Mouse (Mus musculus): ENCODE results near the gene Zfp185. TPM values are rescaled to one million over a fixed set of nuclear protein-coding genes. Genes with fewer than 3 reads are reported as not detected.

Gene Zfp185
- polyA plus RNA-seq, 1 experiment from 2014 or later, result 5.1 TPM

DNA sequence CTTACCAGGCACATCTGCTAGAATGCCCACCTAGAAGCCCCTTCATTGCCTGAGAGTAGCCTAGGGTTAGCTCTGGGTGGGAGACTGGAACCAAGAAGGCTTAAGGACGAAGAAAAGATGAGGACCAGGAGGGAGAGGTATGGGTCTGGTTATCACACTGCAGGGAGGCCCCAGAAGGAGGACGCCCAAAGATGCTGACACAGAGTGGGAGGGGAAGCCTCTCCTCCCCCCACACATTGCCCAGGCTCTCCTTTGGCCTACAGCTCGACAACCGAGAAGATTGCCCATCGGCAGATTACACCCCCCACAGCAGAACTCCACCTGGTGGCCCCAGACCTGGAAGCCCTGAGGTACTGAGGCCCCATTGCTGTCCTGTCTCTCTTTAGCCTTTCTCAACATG is 16.0 kb downstream of the Zfp185 start:
- no peak for DNase-seq (ENCODE audit: low spot score)
- Histone ChIP-seq H3K4me1 (replicated peaks) (no peaks in the 10 kb centered on the region), H3K36me3 (no peaks in the 10 kb centered on the region), H3K9me3 (no peaks in the 10 kb centered on the region), H3K27me3 (ENCODE audit: insufficient read depth, poor library complexity, severe bottlenecking) (no peaks in the 10 kb centered on the region; the same call in 1 of the 2 replicates), H3K27ac (no peak overlapping the region), H3K4me3 (no peak overlapping the region)
- WGBS, result 84% methylated on average over 5 of the region's 5 CpGs

DNA sequence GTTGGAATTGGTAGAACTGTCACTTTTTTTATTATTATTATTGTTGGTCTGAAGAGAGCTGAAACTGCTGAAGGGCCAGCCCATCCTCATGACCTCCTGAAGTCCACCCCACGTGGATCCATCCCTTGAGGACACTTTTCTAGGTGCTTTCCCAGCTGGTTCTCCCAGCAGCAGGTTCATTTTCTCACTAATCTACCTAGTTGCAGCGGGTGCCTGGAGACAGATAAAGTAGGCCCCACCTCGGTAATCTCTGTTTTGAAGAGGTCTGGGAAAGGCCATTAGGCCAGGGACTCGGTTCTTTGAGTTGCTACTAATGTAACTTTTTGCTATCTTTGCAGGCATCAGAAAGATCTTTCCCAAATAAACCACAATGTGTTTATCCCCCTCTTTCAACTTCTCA is 18.5 kb downstream of the Zfp185 start:
- no peaks in the 10 kb centered on the region for H3K9me3 ChIP-seq
- H3K27me3 ChIP-seq (ENCODE audit: insufficient read depth, poor library complexity, severe bottlenecking), result no peaks in the 10 kb centered on the region
- no peak overlapping the region for H3K27ac ChIP-seq
- H3K4me3 ChIP-seq, result no peak overlapping the region
- 80% methylated on average over 4 of the region's 4 CpGs for WGBS
- H3K4me1 ChIP-seq (replicated peaks), result no peaks in the 10 kb centered on the region
- no peak for DNase-seq (ENCODE audit: low spot score)
- H3K36me3 ChIP-seq, result no peaks in the 10 kb centered on the region

DNA sequence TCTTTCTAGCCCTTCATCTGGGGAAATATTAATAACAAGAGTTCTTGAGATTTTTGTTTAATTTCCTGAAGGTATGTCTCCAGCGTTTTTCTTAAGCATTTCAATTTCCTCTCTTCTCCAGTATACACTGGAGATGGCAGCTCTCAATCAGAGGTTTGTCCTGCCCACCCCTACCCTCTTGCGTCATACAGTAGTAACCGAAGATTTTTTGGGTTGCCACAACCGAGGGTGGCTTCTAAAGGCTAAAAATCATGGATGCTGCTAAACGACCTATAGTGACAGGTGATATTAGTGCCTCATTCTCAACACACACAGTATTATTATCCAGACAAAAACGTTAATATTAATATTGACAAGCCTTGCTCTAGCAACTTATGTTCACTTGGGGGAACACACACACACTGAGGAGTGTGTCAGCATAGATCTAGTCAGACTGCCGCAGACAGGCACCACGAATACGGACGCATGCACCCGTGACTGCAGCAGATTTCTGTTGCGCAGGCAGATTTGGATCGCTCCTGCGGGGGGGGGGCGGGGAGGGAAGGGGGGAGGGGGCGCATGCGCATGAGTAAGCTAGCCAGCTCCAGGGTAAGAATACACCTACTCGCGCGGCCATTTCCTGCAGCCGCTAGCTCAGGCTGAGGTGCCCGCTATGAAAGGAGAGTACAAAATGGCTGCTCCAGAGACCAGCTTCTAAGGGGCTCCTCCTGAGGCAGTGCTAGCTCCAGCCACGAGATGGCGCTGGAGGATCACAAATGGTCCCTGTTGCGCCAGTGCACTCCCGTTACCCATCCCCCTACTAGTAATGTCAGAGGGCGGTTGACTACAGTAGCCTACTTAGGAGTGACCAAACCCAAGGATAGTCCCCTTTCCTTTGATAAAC is 20.7 kb downstream of the Zfp185 start:
- peak; percentile 92 for DNase-seq (ENCODE audit: low spot score)
- Histone ChIP-seq H3K27ac (peak overlapping the region; percentile 80), H3K9me3 (no peaks in the 10 kb centered on the region), H3K4me3 (peak overlapping the region; percentile 47), H3K36me3 (no peaks in the 10 kb centered on the region), H3K4me1 (replicated peaks) (no peaks in the 10 kb centered on the region), H3K27me3 (ENCODE audit: insufficient read depth, poor library complexity, severe bottlenecking) (no peaks in the 10 kb centered on the region)
- WGBS, result 14% methylated on average over 25 of the region's 27 CpGs

DNA sequence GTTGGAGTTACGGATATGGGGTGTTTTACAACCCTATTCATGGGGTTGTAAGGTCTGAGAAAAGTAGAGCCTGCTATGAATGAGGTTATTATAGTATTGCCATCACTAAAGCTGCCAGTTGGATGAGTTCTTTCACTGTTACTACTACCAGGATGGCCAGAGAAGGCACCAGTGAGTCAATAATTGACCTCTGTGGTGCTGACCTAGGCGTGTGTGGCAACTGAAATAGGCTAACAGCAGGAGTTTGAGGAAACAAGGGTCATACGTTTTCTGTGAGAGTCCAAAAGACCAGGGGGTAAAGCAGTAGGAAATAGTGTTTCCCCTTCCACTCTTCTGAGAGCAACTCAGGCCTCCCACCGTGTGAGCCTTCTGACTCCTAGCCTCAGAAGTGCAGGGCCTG is 25.7 kb downstream of the Zfp185 start:
- H3K9me3 ChIP-seq, result no peaks in the 10 kb centered on the region
- no peaks in the 10 kb centered on the region for H3K36me3 ChIP-seq
- H3K4me1 ChIP-seq (replicated peaks), result no peaks in the 10 kb centered on the region
- 65% methylated on average over 4 of the region's 4 CpGs for WGBS
- H3K27me3 ChIP-seq (ENCODE audit: insufficient read depth, poor library complexity, severe bottlenecking), result no peaks in the 10 kb centered on the region
- no peak for DNase-seq (ENCODE audit: low spot score)
- H3K27ac ChIP-seq, result no peak overlapping the region
- H3K4me3 ChIP-seq, result no peak overlapping the region

DNA sequence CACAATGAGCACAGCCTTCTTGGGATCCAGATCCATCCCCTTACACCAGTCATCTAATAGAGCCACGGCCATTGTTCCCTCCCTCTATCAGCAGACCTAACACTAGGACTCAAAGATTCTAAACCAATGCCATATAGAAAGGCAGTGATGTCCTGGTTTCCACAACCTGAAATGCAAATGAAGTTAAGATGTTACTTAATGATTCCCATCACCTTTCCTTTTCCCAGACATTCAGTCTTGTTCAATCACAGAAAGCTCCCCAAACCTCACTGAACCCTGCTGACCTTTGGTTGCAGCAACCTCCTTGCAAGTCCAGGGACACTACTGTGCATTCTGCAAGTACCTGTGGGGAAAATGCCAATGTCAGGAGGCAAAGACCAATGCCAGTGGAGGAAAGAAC is 49.9 kb downstream of the Zfp185 start, which contains the start of gene Pnma5:
Gene Pnma5 (minus strand): TSS at position 101 of the 400 bp plus-strand sequence.
- Histone ChIP-seq H3K4me1 (replicated peaks) (no peaks in the 10 kb centered on the region), H3K27ac (no peak within 1 kb of the TSS), H3K36me3 (no peaks in the 10 kb centered on the region), H3K4me3 (no peak within 1 kb of the TSS), H3K27me3 (ENCODE audit: insufficient read depth, poor library complexity, severe bottlenecking) (no peaks in the 10 kb centered on the region), H3K9me3 (no peaks in the 10 kb centered on the region)
- DNase-seq (ENCODE audit: low spot score), result no peak
- WGBS, result 71% methylated on average over 1 of the region's 1 CpGs

DNA sequence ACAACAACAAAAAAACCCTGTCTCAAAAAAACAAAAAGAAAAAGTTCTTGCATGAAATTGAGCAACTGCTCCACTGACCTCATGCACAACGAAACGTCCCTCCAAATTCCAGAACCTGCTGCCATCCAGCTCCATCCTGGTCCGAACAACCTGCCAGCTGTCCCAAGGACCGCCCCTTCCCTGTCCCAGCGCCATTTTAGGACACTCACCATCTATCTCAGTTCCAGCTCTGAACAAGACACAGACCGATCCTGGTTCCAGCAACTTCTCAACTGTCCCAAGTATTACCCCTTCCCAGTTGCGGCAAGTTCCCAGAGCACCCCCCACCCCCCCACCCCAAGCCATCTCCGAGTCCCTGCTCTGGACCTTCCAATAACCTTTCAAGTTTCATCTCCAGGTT is 51.7 kb downstream of the Zfp185 start:
- no peaks in the 10 kb centered on the region for H3K4me1 ChIP-seq (replicated peaks)
- DNase-seq (ENCODE audit: low spot score), result no peak
- H3K27me3 ChIP-seq (ENCODE audit: insufficient read depth, poor library complexity, severe bottlenecking), result no peaks in the 10 kb centered on the region
- no peak overlapping the region for H3K27ac ChIP-seq
- no peak overlapping the region for H3K4me3 ChIP-seq
- H3K9me3 ChIP-seq, result no peaks in the 10 kb centered on the region
- H3K36me3 ChIP-seq, result no peaks in the 10 kb centered on the region
- 88% methylated on average over 8 of the region's 8 CpGs for WGBS

DNA sequence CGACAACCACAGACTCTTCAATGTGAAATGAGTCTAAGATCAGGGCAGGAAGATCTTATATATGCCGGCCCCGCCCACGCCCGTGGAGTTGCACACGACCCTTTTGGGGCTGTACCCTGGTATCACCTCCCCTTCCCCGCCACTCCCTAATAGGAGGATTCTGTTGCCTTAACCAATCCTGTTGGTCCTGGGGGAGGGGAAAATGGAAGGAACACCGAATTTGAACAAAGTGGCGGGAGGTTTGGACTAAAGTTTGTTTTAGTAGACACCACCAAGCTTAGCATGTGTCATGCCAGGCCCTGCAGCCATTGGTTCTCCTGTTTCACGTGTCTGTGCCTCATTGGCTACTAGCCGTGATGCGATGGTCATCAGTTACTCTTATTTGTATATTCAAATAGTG is 52.5 kb downstream of the Zfp185 start:
- no peak for DNase-seq (ENCODE audit: low spot score)
- 90% methylated on average over 12 of the region's 12 CpGs for WGBS
- Histone ChIP-seq H3K27ac (no peak overlapping the region), H3K27me3 (ENCODE audit: insufficient read depth, poor library complexity, severe bottlenecking) (no peaks in the 10 kb centered on the region), H3K36me3 (no peaks in the 10 kb centered on the region), H3K4me1 (replicated peaks) (no peaks in the 10 kb centered on the region), H3K4me3 (no peak overlapping the region), H3K9me3 (no peaks in the 10 kb centered on the region)

DNA sequence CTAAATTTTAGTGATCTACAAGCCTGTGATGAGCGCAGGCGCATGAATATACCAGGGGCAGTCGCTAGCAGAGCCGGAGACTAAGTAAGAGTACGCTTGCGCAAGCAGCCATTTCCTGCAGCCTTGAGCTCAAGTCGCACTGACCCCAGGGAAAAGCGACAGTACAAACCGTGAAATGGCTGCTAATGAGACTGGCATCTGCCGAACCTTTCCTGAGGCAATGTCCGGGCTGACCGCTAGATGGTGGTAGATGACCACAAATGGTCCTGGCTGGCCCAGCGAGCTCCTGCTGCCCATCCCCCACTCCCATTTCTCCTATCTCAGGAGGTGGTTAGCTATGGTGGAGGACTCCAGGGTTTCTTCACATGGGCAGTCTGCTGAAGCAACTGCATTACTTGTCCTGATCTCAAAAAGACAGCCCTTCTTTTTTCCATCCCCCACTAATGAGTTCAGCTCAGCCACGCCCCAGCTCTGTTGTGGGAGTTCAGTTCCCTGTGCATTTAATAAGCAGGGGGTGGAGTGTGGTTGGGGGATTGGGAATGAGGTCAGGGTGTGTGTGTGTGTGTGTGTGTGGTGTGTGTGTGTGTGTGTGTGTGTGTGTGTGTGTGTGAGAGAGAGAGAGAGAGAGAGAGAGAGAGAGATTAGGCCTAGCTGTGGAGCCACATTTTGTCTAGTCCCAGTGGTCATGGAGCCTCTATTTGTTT is 66.9 kb downstream of the Zfp185 start:
- 15% methylated on average over 14 of the region's 14 CpGs for WGBS
- Histone ChIP-seq H3K27ac (peak overlapping the region; percentile 59), H3K27me3 (ENCODE audit: insufficient read depth, poor library complexity, severe bottlenecking) (no peaks in the 10 kb centered on the region), H3K4me3 (0 out of 2 replicates have a peak overlapping the region, but pooled peaks have one; percentile 9), H3K4me1 (replicated peaks) (0 out of 2 replicates have a peak, but pooled peaks cover 3% of the 10 kb centered on the region), H3K9me3 (no peaks in the 10 kb centered on the region), H3K36me3 (no peaks in the 10 kb centered on the region)
- DNase-seq (ENCODE audit: low spot score), result peak; percentile 91

DNA sequence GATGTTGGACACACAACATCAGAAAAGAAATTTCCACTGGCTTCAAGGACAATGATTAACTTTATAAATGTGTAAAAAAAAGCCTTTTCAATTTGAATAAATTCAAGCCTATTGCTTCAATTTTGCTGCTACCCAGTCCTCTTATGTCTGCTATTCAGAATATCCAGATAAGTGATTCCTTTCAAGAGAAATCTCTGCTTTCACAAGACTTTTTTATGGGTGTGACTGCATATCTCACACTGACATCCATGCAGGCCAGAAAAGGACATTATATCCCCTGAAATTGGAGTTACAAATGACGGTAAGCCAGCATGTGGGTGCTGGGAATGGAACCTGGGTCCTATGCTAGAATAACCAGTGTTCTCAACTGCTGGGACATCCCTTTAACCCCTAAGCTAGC is 74.4 kb downstream of the Zfp185 start:
- Histone ChIP-seq H3K9me3 (no peaks in the 10 kb centered on the region), H3K4me3 (no peak overlapping the region), H3K27ac (no peak overlapping the region), H3K4me1 (replicated peaks) (peaks cover 11% of the 10 kb centered on the region), H3K27me3 (ENCODE audit: insufficient read depth, poor library complexity, severe bottlenecking) (peaks cover 22% of the 10 kb centered on the region), H3K36me3 (no peaks in the 10 kb centered on the region)
- 84% methylated on average over 1 of the region's 1 CpGs for WGBS
- no peak for DNase-seq (ENCODE audit: low spot score)

DNA sequence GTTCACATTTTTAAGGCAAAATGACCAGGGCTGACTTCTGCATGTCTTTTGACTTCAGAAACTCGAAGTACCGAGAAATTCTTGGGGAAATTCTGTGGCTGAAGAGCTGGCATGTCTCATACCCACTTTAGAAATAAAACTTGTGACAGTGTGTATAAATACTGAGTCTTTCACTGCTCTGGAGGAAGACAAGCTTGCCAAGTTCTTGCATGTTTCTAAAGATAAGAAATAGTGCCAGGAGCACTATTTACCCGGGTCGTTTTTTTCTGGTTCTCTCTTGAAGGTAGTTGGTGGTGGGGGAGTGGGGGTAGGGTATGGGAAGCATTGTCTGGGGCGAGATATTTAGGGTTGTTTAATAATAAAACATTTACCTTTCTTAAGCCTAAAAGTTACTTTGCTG is 75.2 kb downstream of the Zfp185 start:
- no peak overlapping the region for H3K27ac ChIP-seq
- H3K36me3 ChIP-seq, result no peaks in the 10 kb centered on the region
- DNase-seq (ENCODE audit: low spot score), result no peak
- H3K9me3 ChIP-seq, result no peaks in the 10 kb centered on the region
- WGBS, result 53% methylated on average over 5 of the region's 5 CpGs
- H3K4me1 ChIP-seq (replicated peaks), result peaks cover 11% of the 10 kb centered on the region
- no peak overlapping the region for H3K4me3 ChIP-seq
- peaks cover 22% of the 10 kb centered on the region for H3K27me3 ChIP-seq (ENCODE audit: insufficient read depth, poor library complexity, severe bottlenecking)

DNA sequence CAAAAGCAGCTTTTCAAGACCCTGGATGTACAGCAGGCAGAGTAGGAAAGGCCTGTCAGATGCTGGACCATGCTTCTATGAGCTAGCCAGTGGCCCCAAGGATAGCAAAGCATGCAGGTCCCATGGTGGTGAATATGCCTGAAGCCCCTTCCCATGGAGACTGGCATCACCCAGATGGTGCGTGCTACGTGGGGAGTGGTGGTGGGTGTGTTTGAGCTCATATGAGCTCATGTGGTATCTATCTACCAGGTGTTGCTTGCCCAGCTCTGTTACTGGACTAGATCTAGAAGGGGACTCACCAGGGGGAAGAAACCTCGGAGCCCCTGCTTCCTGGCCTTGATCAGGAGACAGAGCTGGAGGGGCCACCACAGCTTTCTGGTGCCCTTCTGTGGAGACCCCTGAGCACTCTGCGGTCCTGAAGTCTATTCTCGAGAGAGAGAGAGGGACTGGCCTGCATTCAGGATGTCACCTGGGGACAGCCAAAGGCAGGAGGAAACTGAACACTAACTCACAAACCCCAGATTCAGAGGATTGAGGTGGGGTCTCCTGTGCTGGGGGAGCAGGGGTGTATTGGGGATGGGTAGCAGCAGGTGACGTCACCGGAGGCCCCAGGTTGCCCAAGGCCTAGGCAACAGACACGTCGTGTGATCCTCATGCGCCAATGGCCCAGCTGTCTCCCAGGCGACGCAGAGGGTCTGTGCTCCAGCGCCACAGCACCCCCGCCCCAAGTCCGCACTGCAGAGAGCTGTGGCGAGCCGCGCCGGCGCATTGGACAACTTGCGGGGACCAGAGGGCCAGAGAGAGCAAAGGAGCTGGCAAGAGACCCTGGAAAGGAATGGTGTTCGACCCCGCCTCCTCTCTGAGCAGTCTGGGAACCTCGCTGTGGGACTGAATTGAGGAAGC is 76.6 kb downstream of the Zfp185 start:
- peaks cover 11% of the 10 kb centered on the region for H3K4me1 ChIP-seq (replicated peaks)
- H3K9me3 ChIP-seq, result no peaks in the 10 kb centered on the region
- peak overlapping the region; percentile 72 for H3K27ac ChIP-seq
- H3K36me3 ChIP-seq, result no peaks in the 10 kb centered on the region
- H3K27me3 ChIP-seq (ENCODE audit: insufficient read depth, poor library complexity, severe bottlenecking), result peaks cover 22% of the 10 kb centered on the region
- 31% methylated on average over 24 of the region's 24 CpGs for WGBS
- DNase-seq (ENCODE audit: low spot score), result peak; percentile 38
- peak overlapping the region; percentile 43 for H3K4me3 ChIP-seq

DNA sequence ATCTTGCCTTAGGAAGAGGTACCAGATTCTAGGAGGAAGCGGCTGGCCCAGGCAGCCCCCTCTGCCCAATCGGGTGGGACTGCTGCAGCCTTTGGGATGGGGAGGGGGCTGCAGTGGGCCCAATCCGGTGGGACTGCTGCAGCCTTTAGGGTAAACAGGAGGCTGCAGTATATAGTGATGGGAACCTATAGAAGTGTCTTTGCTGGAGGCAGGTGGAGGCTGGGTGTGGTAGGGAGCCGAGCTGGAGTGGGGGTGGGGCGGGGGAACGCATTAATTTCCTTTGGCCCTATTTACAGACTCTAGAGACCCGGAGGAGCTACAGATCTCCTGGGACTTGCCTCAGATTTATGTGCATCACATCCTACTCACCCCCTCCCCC is 77.3 kb downstream of the Zfp185 start, which contains the start of gene Pnma3:
Gene Pnma3 (plus strand): TSS at position 373 of the 379 bp plus-strand sequence.
- no peaks in the 10 kb centered on the region for H3K9me3 ChIP-seq
- 28% methylated on average over 7 of the region's 7 CpGs for WGBS
- peaks cover 22% of the 10 kb centered on the region for H3K27me3 ChIP-seq (ENCODE audit: insufficient read depth, poor library complexity, severe bottlenecking)
- H3K36me3 ChIP-seq, result no peaks in the 10 kb centered on the region
- peaks cover 11% of the 10 kb centered on the region for H3K4me1 ChIP-seq (replicated peaks)
- peak within 1 kb of the TSS; percentile 72 for H3K27ac ChIP-seq
- DNase-seq (ENCODE audit: low spot score), result no peak
- H3K4me3 ChIP-seq, result peak within 1 kb of the TSS; percentile 43
